Mouse (Mus musculus) E14TG2a.4 (cell line): ENCODE data around the gene Lmntd1.

Experiments
- CTCF ChIP-seq: conservative IDR thresholded peaks from 2 replicates; pipeline ENCODE4 v1.5.1; 2014; ENCODE audit warnings: low read length
- NANOG ChIP-seq: IDR thresholded peaks from 2 replicates; pipeline ENCODE4 v1.6.1; 2014; ENCODE audit warnings: borderline replicate concordance, low read length, mixed read lengths
- POU5F1 ChIP-seq: IDR thresholded peaks from 2 replicates; pipeline ENCODE4 v1.6.1; 2014; ENCODE audit warnings: low read length, borderline replicate concordance

DNA sequence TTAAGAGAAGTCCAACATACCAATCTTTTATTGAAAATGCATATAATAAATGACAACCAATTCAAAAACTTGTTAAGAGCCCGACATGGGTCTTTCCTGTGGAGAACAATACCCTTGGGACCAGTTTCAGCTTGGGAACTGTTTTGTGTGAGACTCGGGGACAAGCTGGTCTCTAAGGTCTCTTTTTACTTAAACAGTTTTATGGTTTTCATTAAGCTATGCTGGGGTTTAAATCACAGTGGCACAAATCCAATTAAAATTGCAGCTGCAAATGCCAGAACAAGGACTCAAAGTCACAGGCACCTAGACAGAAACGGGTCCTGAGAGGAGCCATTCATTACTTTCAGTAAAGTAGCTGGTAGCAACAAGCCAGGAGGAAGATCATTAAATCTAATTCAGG is 8.9 kb downstream of the Lmntd1 start:
- TF ChIP-seq CTCF (no peak), NANOG (no peak), POU5F1 (no peak)
